Mouse (Mus musculus) CH12.LX (cell line): ENCODE measurements around the gene Thoc3.

Experiments used
- CHD1 ChIP-seq: IDR thresholded peaks from 2 replicates; pipeline ENCODE4 v1.6.1; 2012; ENCODE audit warnings: low read depth, low read length, improper control_type of control experiment, inconsistent platforms
- CHD2 ChIP-seq: IDR thresholded peaks from 2 replicates; pipeline ENCODE4 v1.6.1; 2011; ENCODE audit warnings: low read length, improper control_type of control experiment
- CTCF ChIP-seq, 2 experiments: IDR thresholded peaks in 1 of 2; conservative IDR thresholded peaks in 1 of 2; 2 replicates each; pipeline ENCODE4 v1.5.1; 2011 to 2012; ENCODE audit warnings: low read depth in 2 of 2, low read length in 2 of 2, improper control_type of control experiment in 1 of 2, inconsistent platforms in 1 of 2, mild to moderate bottlenecking in 1 of 2, moderate library complexity in 1 of 2
- EP300 ChIP-seq: IDR thresholded peaks from 2 replicates; pipeline ENCODE4 v1.6.1; 2011; ENCODE audit warnings: low read length, improper control_type of control experiment
- HCFC1 ChIP-seq: IDR thresholded peaks from 2 replicates; pipeline ENCODE4 v1.6.1; 2012; ENCODE audit warnings: low read depth, mild to moderate bottlenecking, inconsistent platforms, low read length, improper control_type of control experiment
- JUN ChIP-seq: IDR thresholded peaks from 2 replicates; pipeline ENCODE4 v1.6.1; 2011; ENCODE audit warnings: low read depth, mild to moderate bottlenecking, low read length, improper control_type of control experiment, moderate library complexity; ENCODE audit not compliant: insufficient read depth
- POLR2A ChIP-seq: IDR thresholded peaks from 2 replicates; pipeline ENCODE4 v1.6.1; 2011; ENCODE audit warnings: low read depth, mild to moderate bottlenecking, improper control_type of control experiment, low read length

DNA sequence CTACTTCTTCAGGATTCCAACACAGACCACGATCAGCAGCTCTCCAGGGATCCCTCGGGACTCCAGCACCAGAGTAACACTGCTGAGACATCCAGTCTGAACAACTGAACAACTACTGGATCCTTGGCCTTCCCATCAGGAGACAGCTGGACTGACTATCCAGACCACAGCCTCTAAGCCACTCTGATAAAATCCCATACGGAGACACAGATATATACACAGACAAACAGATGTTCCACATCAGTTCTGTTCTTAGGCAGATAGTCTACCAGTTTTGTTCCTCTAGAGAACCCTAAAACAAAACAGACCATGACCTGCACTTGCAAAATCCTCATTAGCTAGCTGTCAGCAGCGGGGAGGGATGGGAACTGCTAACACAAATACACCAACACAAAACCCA lies 9.4 kb downstream of the Thoc3 start:
- no peak for TF ChIP-seq CTCF (conservative IDR thresholded peaks at IDR 0.05 in 1 of 2, IDR thresholded peaks at IDR 0.05 in 1 of 2; ENCODE audit: low read depth in 2 of 2, low read length in 2 of 2)
- no peak for TF ChIP-seq POLR2A
- TF ChIP-seq EP300, result no peak
- no peak for TF ChIP-seq HCFC1
- TF ChIP-seq CHD2, result no peak
- no peak for TF ChIP-seq JUN
- TF ChIP-seq CHD1, result no peak
